Mouse (Mus musculus): ENCODE results near the gene Cnnm2.

Cnnm2 gene

GRCm38 (mm10) chr19:46887811-46888527 lies 126.6 kb downstream of the Cnnm2 start:
- DNase-seq (ENCODE audit: low read depth, low spot score), result no peak

- no peak for DNase-seq (ENCODE audit: low read depth, low spot score)
Measured at GRCm38 (mm10) chr19:46889666-46890065, 128.3 kb downstream of the Cnnm2 start.

- DNase-seq (ENCODE audit: low read depth, low spot score), result no peak
Measured at GRCm38 (mm10) chr19:46890657-46891056, 129.3 kb downstream of the Cnnm2 start.

- no peak for DNase-seq (ENCODE audit: low read depth, low spot score)
Measured at GRCm38 (mm10) chr19:46892856-46893255, 131.5 kb downstream of the Cnnm2 start.

- DNase-seq (ENCODE audit: low read depth, low spot score), result no peak
Measured at GRCm38 (mm10) chr19:46893484-46893883, 132.1 kb downstream of the Cnnm2 start.

- no peak for DNase-seq (ENCODE audit: low read depth, low spot score)
Measured at GRCm38 (mm10) chr19:46897135-46897534, 135.7 kb downstream of the Cnnm2 start.

- no peak for DNase-seq (ENCODE audit: low read depth, low spot score)
Measured at GRCm38 (mm10) chr19:46898222-46898621, 136.8 kb downstream of the Cnnm2 start.

GRCm38 (mm10) chr19:46899306-46899705 lies 137.9 kb downstream of the Cnnm2 start:
- no peak for DNase-seq (ENCODE audit: low read depth, low spot score)

GRCm38 (mm10) chr19:46899871-46900270 lies 138.5 kb downstream of the Cnnm2 start:
- no peak for DNase-seq (ENCODE audit: low read depth, low spot score)

GRCm38 (mm10) chr19:46900786-46901185 lies 139.4 kb downstream of the Cnnm2 start:
- DNase-seq (ENCODE audit: low read depth, low spot score), result no peak

- DNase-seq (ENCODE audit: low read depth, low spot score), result no peak
Measured at GRCm38 (mm10) chr19:46901323-46901722, 139.9 kb downstream of the Cnnm2 start.

GRCm38 (mm10) chr19:46903379-46903778 lies 142.0 kb downstream of the Cnnm2 start:
- no peak for DNase-seq (ENCODE audit: low read depth, low spot score)

GRCm38 (mm10) chr19:46904907-46905306 lies 143.5 kb downstream of the Cnnm2 start:
- DNase-seq (ENCODE audit: low read depth, low spot score), result no peak

- no peak for DNase-seq (ENCODE audit: low read depth, low spot score)
Measured at GRCm38 (mm10) chr19:46905383-46905782, 144.0 kb downstream of the Cnnm2 start.

GRCm38 (mm10) chr19:46905971-46906370 lies 144.6 kb downstream of the Cnnm2 start:
- no peak for DNase-seq (ENCODE audit: low read depth, low spot score)

- no peak for DNase-seq (ENCODE audit: low read depth, low spot score)
Measured at GRCm38 (mm10) chr19:46908207-46908606, 146.8 kb downstream of the Cnnm2 start.

- no peak for DNase-seq (ENCODE audit: low read depth, low spot score)
Measured at GRCm38 (mm10) chr19:46908977-46909376, 147.6 kb downstream of the Cnnm2 start.

- DNase-seq (ENCODE audit: low read depth, low spot score), result no peak
Measured at GRCm38 (mm10) chr19:46911492-46911891, 150.1 kb downstream of the Cnnm2 start.

GRCm38 (mm10) chr19:46913626-46914025 lies 152.2 kb downstream of the Cnnm2 start:
- DNase-seq (ENCODE audit: low read depth, low spot score), result no peak

- DNase-seq (ENCODE audit: low read depth, low spot score), result no peak
Measured at GRCm38 (mm10) chr19:46915406-46916080, 154.1 kb downstream of the Cnnm2 start.

- DNase-seq (ENCODE audit: low read depth, low spot score), result no peak
Measured at GRCm38 (mm10) chr19:46920571-46920970, 159.2 kb downstream of the Cnnm2 start.

- no peak for DNase-seq (ENCODE audit: low read depth, low spot score)
Measured at GRCm38 (mm10) chr19:46926357-46926756, 165.0 kb downstream of the Cnnm2 start.

GRCm38 (mm10) chr19:46926951-46927350 lies 165.6 kb downstream of the Cnnm2 start:
- no peak for DNase-seq (ENCODE audit: low read depth, low spot score)
